Mouse (Mus musculus) stomach, postnatal 0 days (tissue): Measurements from ENCODE around the gene Eps15.

Experiments used
- CTCF ChIP-seq: IDR thresholded peaks from 2 replicates; pipeline ENCODE4 v1.5.1; 2016; ENCODE audit warnings: antibody characterized with exemption, low read depth, mild to moderate bottlenecking, moderate library complexity
- EP300 ChIP-seq: optimal IDR thresholded peaks from 2 replicates; pipeline ENCODE3; 2016; ENCODE audit warnings: antibody characterized with exemption

- no peak for TF ChIP-seq CTCF
- TF ChIP-seq EP300 = no peak
Observed at GRCm38 (mm10) chr4:109422436-109422835, 142.4 kb downstream of the Eps15 start.
